Comparison of ENCODE assay signal across 14 mouse cellular contexts in genomic region chr1:91227381-91228054, GRCm38 (mm10). TPM values are rescaled to one million over a fixed set of nuclear protein-coding genes. Genes with fewer than 3 reads are reported as not detected.
DNase-seq lines count a peak whose midpoint lies in the region; ATAC-seq and TF ChIP-seq lines count a peak whose summit lies in the region.
"Had no signal": no experiment of that assay in that cellular context is flagged by ENCODE, and none has a peak within 500 bp of the region (broad histone marks: within the 10 kb centered on the region; RNA-seq: fewer than 3 reads in every experiment).

No protein-coding gene starts in this region.

- DNase-seq in heart, postnatal 4 days: no peak
- peak; percentile 34 for DNase-seq in embryonic facial prominence, embryonic 10.5 days (ENCODE audit: low spot score)
- DNase-seq in liver, embryonic 14.5 days (ENCODE audit: low read depth in 3 of 3, low spot score in 3 of 3): no peak
- no peak for DNase-seq in adrenal gland, adult 2 months
- DNase-seq in left cerebral cortex, adult 2 months (ENCODE audit: extremely low spot score in 1 of 2, low spot score in 2 of 2): no peak
- no peak for DNase-seq in frontal cortex, postnatal 10 days (ENCODE audit: low spot score in 2 of 2)
- DNase-seq: adrenal gland, postnatal 14 days; cerebellum, adult 8-10 months; gastrocnemius, postnatal 36 days had no signal

- no peaks in the 10 kb centered on the region for H3K27me3 ChIP-seq in heart, embryonic 13.5 days (replicated peaks)
- H3K27me3 ChIP-seq in embryonic facial prominence, embryonic 10.5 days (replicated peaks; ENCODE audit: low read depth, poor library complexity, severe bottlenecking): no peaks in the 10 kb centered on the region
- H3K27me3 ChIP-seq in erythroblast, embryonic 14.5 days (ENCODE audit: control insufficient read depth): no peaks in the 10 kb centered on the region
- H3K27me3 ChIP-seq in liver, embryonic 14.5 days (ENCODE audit: control insufficient read depth, insufficient read depth, low read length): no peaks in the 10 kb centered on the region

- peaks cover 24% of the 10 kb centered on the region for H3K4me1 ChIP-seq in heart, embryonic 13.5 days
- H3K4me1 ChIP-seq in embryonic facial prominence, embryonic 10.5 days: peaks cover 21% of the 10 kb centered on the region
- H3K4me1 ChIP-seq in erythroblast, embryonic 14.5 days (ENCODE audit: control insufficient read depth): peaks cover 55% of the 10 kb centered on the region
- peaks cover 13 to 24% of the 10 kb centered on the region in 2 experiments for H3K4me1 ChIP-seq in liver, embryonic 14.5 days (replicated peaks; ENCODE audit: control insufficient read depth in 2 of 2, insufficient read depth in 2 of 2, low read length in 1 of 2)

- intact Hi-C loops in left cerebral cortex, adult 2 months (cut with DNase I): no loop called here

- 48% methylated on average over 15 of the region's 15 CpGs for WGBS in heart, embryonic 13.5 days
- WGBS in embryonic facial prominence, embryonic 10.5 days: 59% methylated on average over 15 of the region's 15 CpGs
- WGBS in liver, embryonic 14.5 days (ENCODE audit: insufficient replicate concordance): 43% methylated on average over 15 of the region's 15 CpGs

- peak; percentile 72 for TF ChIP-seq EP300 in liver, embryonic 14.5 days (IDR thresholded peaks at IDR 0.05; ENCODE audit: low read depth)

- H3K9ac ChIP-seq in heart, embryonic 13.5 days: no peak overlapping the region
- H3K9ac ChIP-seq in liver, embryonic 14.5 days (replicated peaks): peak overlapping the region; percentile 35

- H3K9me3 ChIP-seq in heart, embryonic 13.5 days: no peaks in the 10 kb centered on the region
- H3K9me3 ChIP-seq in embryonic facial prominence, embryonic 10.5 days: no peaks in the 10 kb centered on the region
- no peaks in the 10 kb centered on the region; the same call in 1 of the 2 replicates for H3K9me3 ChIP-seq in erythroblast, embryonic 14.5 days (ENCODE audit: control insufficient read depth, low read length)
- H3K9me3 ChIP-seq in liver, embryonic 14.5 days (ENCODE audit: control insufficient read depth, low read length): no peaks in the 10 kb centered on the region

- peak overlapping the region; percentile 8; the same call in 1 of the 2 replicates for H3K4me2 ChIP-seq in heart, embryonic 13.5 days
- H3K4me2 ChIP-seq in liver, embryonic 14.5 days (ENCODE audit: low read depth): peak overlapping the region; percentile 27
- H3K4me2 ChIP-seq: midbrain, embryonic 11.5 days had no signal

- TF ChIP-seq CTCF in liver, embryonic 14.5 days (IDR thresholded peaks at IDR 0.05; ENCODE audit: low read depth): 0 out of 2 replicates have a peak, but pooled peaks have one; percentile 1
- no peak for TF ChIP-seq CTCF in left cerebral cortex, adult 2 months (IDR thresholded peaks at IDR 0.05)

- H3K27ac ChIP-seq in heart, embryonic 13.5 days (replicated peaks): peak overlapping the region; percentile 54
- H3K27ac ChIP-seq in embryonic facial prominence, embryonic 10.5 days (replicated peaks): peak overlapping the region; percentile 59; the same call in 1 of the 2 replicates
- H3K27ac ChIP-seq in liver, embryonic 14.5 days: peak overlapping the region; percentile 36
- H3K27ac ChIP-seq in left cerebral cortex, adult 2 months: no peak overlapping the region
- H3K27ac ChIP-seq: hindbrain, postnatal 0 days; layer of hippocampus, adult 2 months had no signal

- no peak overlapping the region for H3K4me3 ChIP-seq in heart, embryonic 13.5 days
- no peak overlapping the region for H3K4me3 ChIP-seq in embryonic facial prominence, embryonic 10.5 days
- H3K4me3 ChIP-seq in erythroblast, embryonic 14.5 days (replicated peaks): peak overlapping the region; percentile 32
- H3K4me3 ChIP-seq in liver, embryonic 14.5 days (ENCODE audit: insufficient read depth in 1 of 2, low read depth in 2 of 2, low read length in 2 of 2): no peak overlapping the region
- no peak overlapping the region for H3K4me3 ChIP-seq in left cerebral cortex, adult 2 months
- H3K4me3 ChIP-seq: layer of hippocampus, adult 2 months had no signal

- no peak for ATAC-seq in heart, embryonic 13.5 days (ENCODE audit: extremely low read depth, insufficient number of reproducible peaks, low FRiP score, low TSS enrichment)
- peak; percentile 64; the same call in 1 of the 2 replicates for ATAC-seq in liver, embryonic 14.5 days (ENCODE audit: insufficient read depth)
- ATAC-seq: hindbrain, postnatal 0 days had no signal

- H3K36me3 ChIP-seq in heart, embryonic 13.5 days: no peaks in the 10 kb centered on the region
- H3K36me3 ChIP-seq in embryonic facial prominence, embryonic 10.5 days (replicated peaks): no peaks in the 10 kb centered on the region
- no peaks in the 10 kb centered on the region for H3K36me3 ChIP-seq in erythroblast, embryonic 14.5 days (ENCODE audit: control insufficient read depth)
- H3K36me3 ChIP-seq in liver, embryonic 14.5 days (replicated peaks; ENCODE audit: control insufficient read depth, insufficient read depth, low read depth): no peaks in the 10 kb centered on the region

RNA-seq across cellular contexts. Expression of gene Ube2f, which starts 22.6 kb away (rescaled TPM):
- 61.2 and 64.8 TPM in 2 replicates for polyA plus RNA-seq in heart, embryonic 13.5 days (2015; fragmentation: Nextera tagmentation; extraction: Ambion mirVana)
- 10 to 100 TPM; 49.3 to 55.0 TPM for total RNA-seq in heart, postnatal 4 days (2021)
- 87.6 and 100 TPM in 2 replicates for polyA plus RNA-seq in embryonic facial prominence, embryonic 10.5 days (2016; fragmentation: Nextera tagmentation; extraction: Ambion mirVana)
- 3.7 and 3.8 TPM in 2 replicates for polyA plus RNA-seq in erythroblast, embryonic 14.5 days (2012)
- 31.0 and 41.1 TPM in 2 replicates for polyA plus RNA-seq in liver, embryonic 14.5 days (2012; rRNA removed)
- 58.3 and 61.1 TPM in 2 replicates for polyA plus RNA-seq in liver, embryonic 14.5 days (2014; fragmentation: Nextera tagmentation; extraction: Ambion mirVana)
- 100 to 1,000 TPM in 1 of 2 experiments, 10 to 100 TPM in 1; 64.8 to 109 TPM for total RNA-seq in adrenal gland, adult 2 months (2021)
- 11.7 and 13.9 TPM in 2 replicates for polyA plus RNA-seq in adrenal gland, adult 2 months (2012; rRNA removed)
- 10 to 100 TPM; 54.0 to 55.3 TPM for total RNA-seq in left cerebral cortex, adult 2 months (2021)

RNA-seq across cellular contexts. Expression of gene Ramp1, which starts 47.9 kb away (rescaled TPM):
- 25.8 and 31.3 TPM in 2 replicates for polyA plus RNA-seq in heart, embryonic 13.5 days (2015; fragmentation: Nextera tagmentation; extraction: Ambion mirVana)
- 10 to 100 TPM; 24.3 to 26.8 TPM for total RNA-seq in heart, postnatal 4 days (2021)
- 0.47 and 0.61 TPM in 2 replicates for polyA plus RNA-seq in embryonic facial prominence, embryonic 10.5 days (2016; fragmentation: Nextera tagmentation; extraction: Ambion mirVana)
- polyA plus RNA-seq in erythroblast, embryonic 14.5 days (2012): 0.04 TPM in 2 replicates
- polyA plus RNA-seq in liver, embryonic 14.5 days (2012; rRNA removed): 2.4 and 2.5 TPM in 2 replicates
- polyA plus RNA-seq in liver, embryonic 14.5 days (2014; fragmentation: Nextera tagmentation; extraction: Ambion mirVana): 4.9 and 5.2 TPM in 2 replicates
- 10 to 100 TPM in 1 of 2 experiments, 1 to 10 TPM in 1; 8.0 to 10.7 TPM for total RNA-seq in adrenal gland, adult 2 months (2021)
- 19.9 and 26.5 TPM in 2 replicates for polyA plus RNA-seq in adrenal gland, adult 2 months (2012; rRNA removed)
- 10 to 100 TPM; 52.6 to 53.0 TPM for total RNA-seq in left cerebral cortex, adult 2 months (2021)
